Mouse (Mus musculus) adrenal gland, adult 18-20 months (tissue): ENCODE measurements at regions not wholly inside any gene's neighbourhood (a gene's known extent, or its start where the extent isn't known, plus 50 kb on each side); places are given as distances from the start of the nearest gene placed in this dataset.

Experiments used
- DNase-seq, 2 experiments: peaks; one replicate each; pipeline ENCODE4 v3.0.0; 2021 to 2022; ENCODE audit warnings: low spot score in 2 of 2

DNA sequence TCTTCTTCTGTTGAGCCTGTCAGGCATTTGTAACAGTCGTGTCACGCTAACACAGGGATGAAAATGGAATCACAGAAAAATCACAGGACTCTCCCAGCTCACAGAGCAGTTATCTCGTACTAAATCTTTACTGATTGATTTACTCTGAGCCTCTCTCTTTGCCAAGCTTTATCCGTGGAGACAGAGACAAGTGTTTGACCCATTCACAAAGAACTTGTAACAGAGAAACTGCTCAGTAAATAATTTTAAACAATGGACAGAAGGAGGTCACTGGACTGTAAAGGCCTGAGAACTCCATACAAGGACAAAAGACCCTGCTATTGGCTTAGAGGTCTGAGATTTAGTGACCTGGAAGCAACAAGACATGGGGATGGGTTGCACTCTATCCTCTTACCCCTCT is 66.5 kb downstream of the Nps start:
- DNase-seq, result no peak

GRCm38 (mm10) chr7:135344979-135345378 is 65.1 kb upstream of the Foxi2 start:
- DNase-seq, result no peak

DNA sequence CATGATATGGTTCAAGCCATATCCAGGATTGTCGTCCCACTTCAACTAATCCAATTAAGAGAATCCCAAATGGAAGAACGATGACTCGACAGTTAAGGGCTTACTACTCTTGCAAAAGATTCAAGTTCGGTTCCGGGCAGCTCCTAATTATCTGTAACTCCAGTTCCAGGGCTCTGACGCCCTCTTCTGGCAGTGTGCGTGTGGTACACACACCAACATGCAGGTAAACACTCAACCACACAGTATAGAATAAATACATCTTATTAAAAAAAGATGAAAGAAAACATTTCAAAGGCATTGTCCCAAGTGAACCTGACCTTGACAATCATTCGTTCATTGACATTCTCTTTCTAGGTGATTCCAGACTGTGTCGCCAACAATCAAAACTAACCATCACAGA is 63.4 kb upstream of the Foxi2 start:
- no peak for DNase-seq

- DNase-seq, result peak in 1 of 2 experiments; percentile 23
Observed at GRCm38 (mm10) chr7:135357797-135358196, 52.3 kb upstream of the Foxi2 start.
